Mouse (Mus musculus): Measurements from ENCODE around the gene Dnali1. TPM values are rescaled to one million over a fixed set of nuclear protein-coding genes. Genes with fewer than 3 reads are reported as not detected.

Dnali1 gene
- 0.92 and 1.0 TPM in 2 replicates for polyA plus RNA-seq (2014; fragmentation: Nextera tagmentation; extraction: Ambion mirVana)

DNA sequence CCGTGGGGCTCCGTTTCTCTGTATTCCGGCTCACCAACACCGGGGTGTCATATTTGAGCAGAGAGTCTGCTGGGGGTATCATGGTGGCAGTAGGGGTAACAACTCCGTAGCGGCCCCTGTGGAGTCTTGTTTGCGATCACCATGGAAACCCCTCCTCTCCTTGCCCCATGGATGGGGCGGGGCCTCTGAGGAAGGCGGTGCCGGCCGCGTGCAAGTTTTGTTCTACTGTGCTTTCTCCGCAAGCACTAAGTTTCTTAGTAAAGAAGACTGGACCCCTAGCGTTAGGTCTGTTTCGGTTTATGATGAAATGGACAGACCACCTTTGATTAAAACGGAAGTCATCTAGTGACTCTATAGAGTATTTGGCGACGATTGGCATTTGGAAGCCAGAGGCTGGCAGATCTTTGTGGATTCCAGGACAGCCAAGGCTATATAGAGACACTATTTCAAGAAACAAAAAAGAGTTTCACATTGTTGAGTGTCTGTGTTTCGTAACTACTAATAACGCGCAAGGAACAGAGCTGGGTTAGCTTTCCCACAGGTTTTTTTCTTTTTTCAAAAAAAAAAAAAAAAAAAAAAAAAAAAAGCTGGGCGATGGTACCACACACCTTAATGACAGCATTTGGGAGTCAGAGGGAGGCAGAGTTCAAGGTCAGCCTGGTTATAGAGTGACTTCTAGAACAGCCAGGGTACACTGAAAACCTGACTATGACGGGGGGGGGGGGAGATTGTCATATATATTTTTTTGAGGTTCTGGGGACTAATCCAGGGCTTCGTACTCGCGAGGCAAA lies at the start of gene Dnali1:
TSS of gene Dnali1 (minus strand) at position 187 of the 791 bp plus-strand sequence.
- H3K9ac ChIP-seq (replicated peaks; ENCODE audit: low read length): peak within 1 kb of the TSS; percentile 84
- DNase-seq (peak; percentile 71), ATAC-seq (ENCODE audit: low FRiP score, low TSS enrichment) (0 out of 2 replicates have a peak, but pooled peaks have one; percentile 40)
- peaks cover 21% of the 10 kb centered on the region for H3K36me3 ChIP-seq (ENCODE audit: control insufficient read depth, insufficient read depth, low read length)
- peak within 1 kb of the TSS; percentile 66; the same call in 1 of the 2 replicates for H3K27ac ChIP-seq (replicated peaks; ENCODE audit: low read depth, low read length)
- peak within 1 kb of the TSS; percentile 94 for H3K4me3 ChIP-seq (replicated peaks; ENCODE audit: low read depth, low read length)
- WGBS: 2% methylated on average over 26 of the region's 26 CpGs
- H3K27me3 ChIP-seq (ENCODE audit: control insufficient read depth, insufficient read depth, low read length): no peaks in the 10 kb centered on the region
- peak within 1 kb of the TSS; percentile 94 for H3K4me2 ChIP-seq (ENCODE audit: low read length)
- H3K9me3 ChIP-seq (ENCODE audit: control insufficient read depth, low read length): no peaks in the 10 kb centered on the region
- H3K4me1 ChIP-seq (ENCODE audit: control insufficient read depth, insufficient read depth, low read length): peaks cover 11% of the 10 kb centered on the region

DNA sequence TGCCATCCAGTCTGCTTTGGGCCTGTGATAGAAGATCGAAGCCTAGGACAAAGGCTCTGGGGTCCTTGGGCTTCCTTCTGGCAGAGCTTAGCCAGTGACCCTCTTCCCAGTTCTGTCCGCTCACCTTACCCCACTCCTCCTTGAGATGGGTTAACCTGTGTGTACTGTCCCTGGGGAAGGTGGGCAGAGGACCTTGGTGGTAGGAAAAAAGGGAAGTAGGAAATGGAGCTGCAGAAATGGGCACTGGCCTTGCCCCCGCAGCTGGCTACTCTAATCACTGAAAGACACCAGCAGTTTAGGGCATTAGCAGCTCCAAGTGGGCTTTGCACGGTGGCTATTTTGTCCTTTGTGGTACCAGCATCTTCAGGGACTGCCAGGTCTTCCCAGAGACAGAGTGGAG lies 49.6 kb upstream of the Dnali1 start:
- no peak overlapping the region; the same call in 1 of the 2 replicates for H3K9ac ChIP-seq (replicated peaks; ENCODE audit: low read length)
- peaks cover 20% of the 10 kb centered on the region for H3K36me3 ChIP-seq (ENCODE audit: control insufficient read depth, insufficient read depth, low read length)
- no peaks in the 10 kb centered on the region for H3K27me3 ChIP-seq (ENCODE audit: control insufficient read depth, insufficient read depth, low read length)
- H3K4me2 ChIP-seq (ENCODE audit: low read length): no peak overlapping the region
- no peaks in the 10 kb centered on the region for H3K4me1 ChIP-seq (ENCODE audit: control insufficient read depth, insufficient read depth, low read length)
- DNase-seq: no peak
- ATAC-seq (ENCODE audit: low FRiP score, low TSS enrichment): no peak
- no peaks in the 10 kb centered on the region for H3K9me3 ChIP-seq (ENCODE audit: control insufficient read depth, low read length)
- H3K27ac ChIP-seq (replicated peaks; ENCODE audit: low read depth, low read length): no peak overlapping the region
- no peak overlapping the region for H3K4me3 ChIP-seq (replicated peaks; ENCODE audit: low read depth, low read length)
- 85% methylated on average over 4 of the region's 4 CpGs for WGBS

DNA sequence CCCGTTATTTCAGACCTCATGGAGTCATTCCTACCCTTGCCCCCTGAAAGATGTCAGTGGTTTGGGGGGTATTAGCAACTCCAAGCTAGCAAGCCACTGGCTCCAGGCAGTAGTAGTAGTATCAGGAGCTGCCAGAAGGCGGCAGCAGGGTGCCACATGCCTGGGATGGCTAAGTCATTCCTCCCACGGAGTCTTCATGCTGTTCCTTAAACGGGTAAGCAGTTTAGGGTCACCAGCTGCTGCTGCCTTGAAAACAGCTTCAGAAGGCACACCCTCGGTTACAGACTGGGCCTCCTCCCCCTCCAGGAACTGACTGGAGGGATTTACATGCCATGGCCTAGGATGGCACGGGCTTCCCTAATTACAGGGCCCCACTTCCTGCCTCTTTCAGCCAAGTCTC lies 49.1 kb upstream of the Dnali1 start:
- 14% methylated on average over 6 of the region's 6 CpGs for WGBS
- H3K27ac ChIP-seq (replicated peaks; ENCODE audit: low read depth, low read length): no peak overlapping the region
- no peak overlapping the region for H3K4me3 ChIP-seq (replicated peaks; ENCODE audit: low read depth, low read length)
- H3K36me3 ChIP-seq (ENCODE audit: control insufficient read depth, insufficient read depth, low read length): peaks cover 23% of the 10 kb centered on the region
- ATAC-seq (ENCODE audit: low FRiP score, low TSS enrichment) (0 out of 2 replicates have a peak, but pooled peaks have one; percentile 38), DNase-seq (peak; percentile 87)
- no peak overlapping the region for H3K4me2 ChIP-seq (ENCODE audit: low read length)
- no peaks in the 10 kb centered on the region for H3K9me3 ChIP-seq (ENCODE audit: control insufficient read depth, low read length)
- H3K27me3 ChIP-seq (ENCODE audit: control insufficient read depth, insufficient read depth, low read length): no peaks in the 10 kb centered on the region
- H3K4me1 ChIP-seq (ENCODE audit: control insufficient read depth, insufficient read depth, low read length): no peaks in the 10 kb centered on the region
- H3K9ac ChIP-seq (replicated peaks; ENCODE audit: low read length): no peak overlapping the region; the same call in 1 of the 2 replicates

DNA sequence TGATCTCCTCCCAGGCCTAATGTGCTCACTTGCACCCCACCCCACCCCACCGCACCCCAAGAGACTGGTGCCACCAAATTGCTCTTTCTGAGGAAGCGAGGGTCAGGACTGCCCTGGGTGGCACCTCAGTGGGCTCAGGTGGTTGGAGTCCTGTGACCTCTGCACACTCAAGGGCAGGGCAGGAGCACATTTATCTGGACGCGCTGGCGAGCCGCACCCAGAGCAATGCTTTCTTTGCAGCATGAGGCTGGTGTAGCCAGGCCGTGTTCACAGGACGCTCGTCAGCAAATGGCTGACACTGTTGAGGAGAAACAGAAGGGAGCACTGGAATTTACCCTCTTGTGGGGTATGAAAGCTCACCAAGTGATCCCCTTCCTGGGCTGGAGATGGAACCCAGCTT lies 39.9 kb upstream of the Dnali1 start:
- ATAC-seq (ENCODE audit: low FRiP score, low TSS enrichment): no peak
- 97% methylated on average over 9 of the region's 9 CpGs for WGBS
- no peak overlapping the region for H3K4me2 ChIP-seq (ENCODE audit: low read length)
- H3K4me1 ChIP-seq (ENCODE audit: control insufficient read depth, insufficient read depth, low read length): no peaks in the 10 kb centered on the region
- H3K9me3 ChIP-seq (ENCODE audit: control insufficient read depth, low read length): no peaks in the 10 kb centered on the region
- H3K36me3 ChIP-seq (ENCODE audit: control insufficient read depth, insufficient read depth, low read length): peaks cover 56% of the 10 kb centered on the region
- no peak overlapping the region for H3K9ac ChIP-seq (replicated peaks; ENCODE audit: low read length)
- no peak overlapping the region for H3K4me3 ChIP-seq (replicated peaks; ENCODE audit: low read depth, low read length)
- H3K27me3 ChIP-seq (ENCODE audit: control insufficient read depth, insufficient read depth, low read length): no peaks in the 10 kb centered on the region
- no peak for DNase-seq
- no peak overlapping the region for H3K27ac ChIP-seq (replicated peaks; ENCODE audit: low read depth, low read length)

DNA sequence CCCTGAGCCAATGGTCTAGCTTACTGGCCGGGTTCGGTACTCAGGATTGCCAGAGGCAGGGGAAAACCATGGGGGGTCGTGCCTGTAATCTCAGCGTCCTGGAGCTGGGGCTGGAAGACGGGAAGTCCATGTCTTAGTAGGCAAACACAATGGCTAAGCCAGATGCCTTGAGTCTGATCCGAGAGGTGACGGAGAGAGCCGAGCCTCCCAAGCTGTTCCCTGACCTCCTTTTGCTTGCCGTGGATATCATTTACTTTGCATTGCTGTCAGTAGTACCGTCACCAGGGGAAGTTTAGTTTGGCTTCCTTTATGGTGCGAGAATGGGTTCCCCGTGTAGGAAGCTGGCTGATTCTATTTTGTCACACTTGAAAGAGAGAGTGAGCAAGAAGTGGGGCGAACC lies 35.8 kb upstream of the Dnali1 start:
- H3K9ac ChIP-seq (replicated peaks; ENCODE audit: low read length): no peak overlapping the region
- no peak overlapping the region for H3K4me2 ChIP-seq (ENCODE audit: low read length)
- no peak overlapping the region for H3K4me3 ChIP-seq (replicated peaks; ENCODE audit: low read depth, low read length)
- WGBS: 70% methylated on average over 13 of the region's 13 CpGs
- H3K9me3 ChIP-seq (ENCODE audit: control insufficient read depth, low read length): no peaks in the 10 kb centered on the region
- peaks cover 34% of the 10 kb centered on the region for H3K36me3 ChIP-seq (ENCODE audit: control insufficient read depth, insufficient read depth, low read length)
- no peaks in the 10 kb centered on the region for H3K27me3 ChIP-seq (ENCODE audit: control insufficient read depth, insufficient read depth, low read length)
- no peak for DNase-seq
- no peak for ATAC-seq (ENCODE audit: low FRiP score, low TSS enrichment)
- H3K27ac ChIP-seq (replicated peaks; ENCODE audit: low read depth, low read length): no peak overlapping the region
- no peaks in the 10 kb centered on the region for H3K4me1 ChIP-seq (ENCODE audit: control insufficient read depth, insufficient read depth, low read length)

DNA sequence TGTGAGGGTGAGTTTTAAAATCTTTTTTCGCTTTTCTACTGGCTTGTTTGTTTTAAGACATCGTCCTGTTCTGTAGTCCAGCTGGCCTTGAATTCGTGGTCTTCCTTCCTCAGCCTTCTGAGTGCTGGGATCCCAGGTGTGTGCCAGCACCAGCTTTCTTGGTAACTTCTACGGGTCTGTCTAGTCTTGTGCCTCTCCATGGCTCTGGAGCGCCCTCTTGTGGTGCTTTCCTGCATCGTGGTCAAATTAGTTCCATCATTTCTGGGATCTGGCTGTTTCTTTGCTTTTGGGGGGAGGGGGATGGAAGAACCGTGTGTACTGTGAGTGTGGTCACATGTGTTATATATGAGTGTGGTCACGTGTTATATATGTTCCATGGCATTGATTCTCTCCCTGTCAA lies 34.0 kb upstream of the Dnali1 start:
- no peak overlapping the region for H3K27ac ChIP-seq (replicated peaks; ENCODE audit: low read depth, low read length)
- H3K4me2 ChIP-seq (ENCODE audit: low read length): no peak overlapping the region
- H3K9ac ChIP-seq (replicated peaks; ENCODE audit: low read length): no peak overlapping the region
- DNase-seq: peak; percentile 90
- H3K4me3 ChIP-seq (replicated peaks; ENCODE audit: low read depth, low read length): no peak overlapping the region
- H3K36me3 ChIP-seq (ENCODE audit: control insufficient read depth, insufficient read depth, low read length): peaks cover 26% of the 10 kb centered on the region
- H3K9me3 ChIP-seq (ENCODE audit: control insufficient read depth, low read length): no peaks in the 10 kb centered on the region
- no peaks in the 10 kb centered on the region for H3K27me3 ChIP-seq (ENCODE audit: control insufficient read depth, insufficient read depth, low read length)
- H3K4me1 ChIP-seq (ENCODE audit: control insufficient read depth, insufficient read depth, low read length): no peaks in the 10 kb centered on the region
- no peak for ATAC-seq (ENCODE audit: low FRiP score, low TSS enrichment)
- 10% methylated on average over 8 of the region's 8 CpGs for WGBS

DNA sequence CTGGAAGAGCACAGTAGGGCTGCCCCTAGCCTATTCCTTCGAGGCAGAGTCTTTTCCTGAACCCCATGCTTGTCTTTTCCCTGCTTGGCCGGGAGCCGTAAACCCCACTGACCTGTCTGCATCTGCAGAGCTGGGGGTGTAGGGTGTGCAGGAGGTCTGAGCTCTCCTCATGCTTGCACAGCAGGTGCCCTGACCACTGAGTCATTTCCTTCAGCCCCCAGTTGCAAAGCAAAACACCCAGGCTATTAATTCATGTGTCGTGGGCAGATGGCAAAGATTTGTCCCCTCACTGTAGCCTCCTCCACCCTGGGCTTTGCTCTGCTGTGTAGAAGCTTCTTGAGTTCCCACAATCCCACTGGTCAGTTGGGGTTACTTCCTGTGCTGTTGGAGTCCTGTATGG lies 31.9 kb upstream of the Dnali1 start:
- H3K36me3 ChIP-seq (ENCODE audit: control insufficient read depth, insufficient read depth, low read length): peaks cover 15% of the 10 kb centered on the region
- DNase-seq (no peak), ATAC-seq (ENCODE audit: low FRiP score, low TSS enrichment) (no peak)
- H3K9ac ChIP-seq (replicated peaks; ENCODE audit: low read length): no peak overlapping the region
- H3K4me2 ChIP-seq (ENCODE audit: low read length): no peak overlapping the region
- H3K4me1 ChIP-seq (ENCODE audit: control insufficient read depth, insufficient read depth, low read length): no peaks in the 10 kb centered on the region
- H3K9me3 ChIP-seq (ENCODE audit: control insufficient read depth, low read length): no peaks in the 10 kb centered on the region
- 96% methylated on average over 4 of the region's 4 CpGs for WGBS
- no peaks in the 10 kb centered on the region for H3K27me3 ChIP-seq (ENCODE audit: control insufficient read depth, insufficient read depth, low read length)
- H3K4me3 ChIP-seq (replicated peaks; ENCODE audit: low read depth, low read length): no peak overlapping the region
- H3K27ac ChIP-seq (replicated peaks; ENCODE audit: low read depth, low read length): no peak overlapping the region

DNA sequence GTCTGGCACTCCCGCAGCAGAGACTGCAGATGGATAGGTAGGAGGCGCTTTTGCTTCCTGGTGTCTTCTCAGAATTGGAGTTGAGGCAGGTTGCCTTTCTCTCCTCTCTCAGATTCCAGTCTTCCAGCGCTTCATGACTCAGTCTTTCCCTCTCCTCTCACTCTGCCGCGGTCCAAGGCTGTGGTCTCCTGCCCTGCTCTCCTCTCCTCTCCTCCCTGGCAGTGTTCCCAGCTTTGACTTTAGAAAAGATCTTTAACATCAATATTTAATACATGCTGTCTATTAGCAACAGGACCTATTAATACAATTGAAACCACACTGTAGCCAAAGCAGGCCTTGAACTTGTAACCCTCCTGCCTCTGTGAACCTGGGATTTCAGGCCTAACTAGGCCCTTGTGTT lies 30.6 kb upstream of the Dnali1 start:
- H3K9me3 ChIP-seq (ENCODE audit: control insufficient read depth, low read length): no peaks in the 10 kb centered on the region
- no peaks in the 10 kb centered on the region for H3K4me1 ChIP-seq (ENCODE audit: control insufficient read depth, insufficient read depth, low read length)
- no peak overlapping the region for H3K27ac ChIP-seq (replicated peaks; ENCODE audit: low read depth, low read length)
- no peaks in the 10 kb centered on the region for H3K27me3 ChIP-seq (ENCODE audit: control insufficient read depth, insufficient read depth, low read length)
- no peak overlapping the region for H3K4me2 ChIP-seq (ENCODE audit: low read length)
- H3K36me3 ChIP-seq (ENCODE audit: control insufficient read depth, insufficient read depth, low read length): peaks cover 27% of the 10 kb centered on the region
- ATAC-seq (ENCODE audit: low FRiP score, low TSS enrichment) (no peak), DNase-seq (no peak)
- WGBS: 97% methylated on average over 5 of the region's 5 CpGs
- H3K9ac ChIP-seq (replicated peaks; ENCODE audit: low read length): no peak overlapping the region
- no peak overlapping the region for H3K4me3 ChIP-seq (replicated peaks; ENCODE audit: low read depth, low read length)

DNA sequence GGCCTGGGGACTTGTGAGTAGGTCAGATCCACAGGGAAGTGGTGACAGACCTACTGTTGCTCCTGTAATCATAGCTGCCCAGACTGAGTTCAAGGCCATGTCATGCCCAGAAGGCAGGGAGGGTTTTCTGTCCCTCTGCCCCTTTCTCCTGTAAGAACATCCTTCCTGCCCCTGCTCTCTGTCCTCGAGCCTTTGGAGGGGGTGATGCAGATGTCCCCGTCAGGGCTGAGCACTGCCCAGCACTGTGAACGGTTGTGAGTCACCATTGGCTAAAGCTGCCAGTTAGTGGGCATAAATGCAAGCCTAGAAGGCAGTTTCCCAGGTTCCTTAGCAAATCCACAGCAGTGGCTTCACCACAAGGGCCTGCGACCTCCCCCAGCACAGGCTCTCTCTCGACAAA lies 27.5 kb upstream of the Dnali1 start:
- Histone ChIP-seq H3K9ac (replicated peaks; ENCODE audit: low read length) (no peak overlapping the region), H3K27ac (replicated peaks; ENCODE audit: low read depth, low read length) (no peak overlapping the region), H3K4me3 (replicated peaks; ENCODE audit: low read depth, low read length) (no peak overlapping the region), H3K4me2 (ENCODE audit: low read length) (no peak overlapping the region), H3K9me3 (ENCODE audit: control insufficient read depth, low read length) (no peaks in the 10 kb centered on the region), H3K4me1 (ENCODE audit: control insufficient read depth, insufficient read depth, low read length) (no peaks in the 10 kb centered on the region), H3K36me3 (ENCODE audit: control insufficient read depth, insufficient read depth, low read length) (peaks cover 53% of the 10 kb centered on the region), H3K27me3 (ENCODE audit: control insufficient read depth, insufficient read depth, low read length) (no peaks in the 10 kb centered on the region)
- 91% methylated on average over 5 of the region's 5 CpGs for WGBS
- DNase-seq (no peak), ATAC-seq (ENCODE audit: low FRiP score, low TSS enrichment) (no peak)
